Mouse (Mus musculus) left cerebral cortex, adult 2 months (tissue): Measurements from ENCODE around the gene Gm20708. TPM values are rescaled to one million over a fixed set of nuclear protein-coding genes. Genes with fewer than 3 reads are reported as not detected.

Experiments
- DNase-seq, 2 experiments: peaks; one replicate each; pipeline ENCODE4 v3.0.0; 2021 to 2022; ENCODE audit warnings: low spot score in 2 of 2, mixed read lengths in 1 of 2; ENCODE audit errors: extremely low spot score in 1 of 2
- H3K27ac ChIP-seq: fragments of 200-600 bp; 2 replicates; pipeline ENCODE4 v1.8.1; 2022
- H3K4me3 ChIP-seq: fragments of 200-600 bp; 2 replicates; pipeline ENCODE4 v1.8.1; 2022
- CTCF ChIP-seq: fragments of 200-600 bp; IDR thresholded peaks from 2 replicates; pipeline ENCODE4 v1.8.1; 2022; ENCODE audit warnings: antibody characterized with exemption, mild to moderate bottlenecking, moderate library complexity
- intact Hi-C: fragments of 180-260 bp; cut with DNase I; formaldehyde crosslinking; loops from one replicate; pipeline ENCODE4 v1.15.1; 2025
- total RNA-seq, 2 experiments: library from RNA; stranded (reverse); gene quantifications; 2 replicates each; pipeline ENCODE4 v1.2.3; 2021

Gene Gm20708
- total RNA-seq, 2 experiments from 2014 or later: 2.3 to 4.6 TPM

DNA sequence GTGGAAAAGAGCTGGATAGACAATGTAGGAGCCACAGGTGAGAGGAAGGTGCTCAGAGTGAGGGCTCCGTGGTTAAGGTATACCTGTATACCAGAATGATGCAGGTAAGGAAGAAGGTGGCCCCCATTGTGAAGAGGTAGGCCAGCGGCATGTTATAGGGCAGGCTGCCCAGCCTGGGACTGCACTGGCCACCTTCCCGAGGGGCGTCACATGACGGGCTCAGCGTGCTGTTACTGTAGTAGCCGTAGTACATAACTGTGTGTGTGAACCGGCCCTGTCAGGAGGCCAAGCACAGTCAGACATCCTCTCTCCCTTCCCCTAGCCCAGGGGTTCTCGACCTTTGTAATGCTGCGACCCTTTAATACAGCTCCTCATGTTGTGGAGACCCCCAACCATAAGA lies 34.5 kb upstream of the Gm20708 start:
- Histone ChIP-seq H3K27ac (no peak overlapping the region), H3K4me3 (no peak overlapping the region)
- no peak for TF ChIP-seq CTCF
- intact Hi-C loops: no loop called here
- no peak for DNase-seq

DNA sequence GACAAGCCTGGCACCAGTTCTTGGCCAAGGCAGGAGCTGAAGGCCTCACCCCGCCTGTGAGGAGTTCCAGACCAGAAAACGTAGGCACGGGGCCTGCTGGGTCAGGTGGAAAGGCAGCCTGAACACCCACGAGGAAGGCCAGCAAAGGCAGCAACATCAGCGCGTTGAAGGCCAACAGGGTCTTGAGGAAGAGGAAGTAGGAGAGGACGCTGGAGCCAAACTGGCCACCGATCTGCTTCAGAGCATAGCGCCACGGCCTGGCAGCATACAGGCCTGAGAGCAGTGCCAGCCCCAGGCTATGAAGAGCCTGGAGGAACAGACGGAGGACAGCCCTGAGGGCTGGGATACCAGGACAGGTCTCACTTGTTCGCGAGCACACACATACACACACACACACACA lies 33.9 kb upstream of the Gm20708 start:
- TF ChIP-seq CTCF: no peak
- Histone ChIP-seq H3K27ac (no peak overlapping the region), H3K4me3 (no peak overlapping the region)
- DNase-seq: no peak
- intact Hi-C loops: no loop called here

- no peak for DNase-seq
- Histone ChIP-seq H3K4me3 (no peak overlapping the region), H3K27ac (no peak overlapping the region)
- intact Hi-C loops: no loop called here
- no peak for TF ChIP-seq CTCF
These were observed 33.2 kb upstream of the Gm20708 start for GRCm38 (mm10) chr11:117776085-117776792.

- Histone ChIP-seq H3K4me3 (no peak overlapping the region), H3K27ac (no peak overlapping the region)
- no peak for DNase-seq
- no peak for TF ChIP-seq CTCF
- intact Hi-C loops: no loop called here
These were observed 32.4 kb upstream of the Gm20708 start for GRCm38 (mm10) chr11:117777111-117777510.

GRCm38 (mm10) chr11:117778031-117778430 lies 31.4 kb upstream of the Gm20708 start:
- no peak for DNase-seq
- intact Hi-C loops: no loop called here

DNA sequence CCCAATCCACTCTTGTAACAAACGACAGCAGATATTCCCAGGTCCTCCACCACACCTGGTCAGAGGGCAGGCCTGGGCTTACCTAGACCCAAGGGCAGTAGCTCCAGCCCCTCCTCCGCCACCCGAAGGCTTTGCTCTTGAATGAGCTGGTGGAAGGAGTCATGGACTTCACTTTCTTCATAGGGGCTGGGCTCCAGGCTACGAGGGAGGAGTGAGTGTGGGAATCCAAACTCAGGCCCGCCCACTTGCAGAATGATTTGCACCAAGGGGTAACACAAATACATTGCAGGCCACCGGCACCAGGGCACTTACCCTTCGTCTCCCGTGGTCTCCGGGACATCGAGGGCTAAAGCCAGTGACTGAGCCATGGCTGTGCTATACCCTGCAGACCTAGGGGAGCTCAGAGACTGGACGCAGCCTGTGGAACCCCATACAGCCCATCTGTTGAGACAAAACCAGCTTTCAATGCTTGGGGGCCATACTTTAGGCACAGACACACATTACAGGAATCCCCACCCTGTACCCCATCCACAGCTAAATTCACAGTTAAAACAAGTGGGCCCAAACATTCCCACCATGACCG lies 30.5 kb upstream of the Gm20708 start:
- intact Hi-C loops: no loop called here
- Histone ChIP-seq H3K4me3 (no peak overlapping the region), H3K27ac (peak overlapping the region; percentile 85)
- DNase-seq: no peak
- no peak for TF ChIP-seq CTCF

More at GRCm38 (mm10) chr11:117778031-117778430, 31.4 kb upstream of the Gm20708 start:
- no peak overlapping the region for H3K27ac ChIP-seq
- no peak overlapping the region for H3K4me3 ChIP-seq
- TF ChIP-seq CTCF: no peak

- no peak for TF ChIP-seq CTCF
- DNase-seq: no peak
- intact Hi-C loops: no loop called here
These were observed 29.9 kb upstream of the Gm20708 start for GRCm38 (mm10) chr11:117779434-117780198.

DNA sequence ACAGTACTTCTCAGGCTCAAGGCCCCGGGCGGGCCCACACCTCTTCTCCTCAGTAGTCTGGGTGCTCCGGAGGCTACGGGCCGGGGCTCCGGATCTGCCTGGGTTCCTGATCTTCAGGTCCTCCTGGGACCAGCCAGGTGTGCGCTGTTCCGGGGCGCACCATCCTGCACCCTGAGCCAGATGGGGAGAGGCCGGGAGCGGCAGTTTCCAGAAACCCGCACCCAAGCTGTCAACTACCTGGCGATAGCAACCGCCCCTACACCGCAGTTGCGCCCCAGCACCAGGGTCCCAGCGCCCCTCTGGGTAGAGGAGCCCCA lies 29.3 kb upstream of the Gm20708 start:
- no peak for TF ChIP-seq CTCF
- intact Hi-C loops: no loop called here
- no peak for DNase-seq
- Histone ChIP-seq H3K4me3 (peak overlapping the region; percentile 44), H3K27ac (peak overlapping the region; percentile 85)

More at GRCm38 (mm10) chr11:117779434-117780198, 29.9 kb upstream of the Gm20708 start:
- H3K4me3 ChIP-seq: peak overlapping the region; percentile 44
- H3K27ac ChIP-seq: peak overlapping the region; percentile 85

- Histone ChIP-seq H3K4me3 (peak overlapping the region; percentile 44), H3K27ac (peak overlapping the region; percentile 85)
- intact Hi-C loops: no loop called here
- no peak for DNase-seq
- no peak; the same call in 1 of the 2 replicates for TF ChIP-seq CTCF
These were observed 28.8 kb upstream of the Gm20708 start for GRCm38 (mm10) chr11:117780582-117781111.

DNA sequence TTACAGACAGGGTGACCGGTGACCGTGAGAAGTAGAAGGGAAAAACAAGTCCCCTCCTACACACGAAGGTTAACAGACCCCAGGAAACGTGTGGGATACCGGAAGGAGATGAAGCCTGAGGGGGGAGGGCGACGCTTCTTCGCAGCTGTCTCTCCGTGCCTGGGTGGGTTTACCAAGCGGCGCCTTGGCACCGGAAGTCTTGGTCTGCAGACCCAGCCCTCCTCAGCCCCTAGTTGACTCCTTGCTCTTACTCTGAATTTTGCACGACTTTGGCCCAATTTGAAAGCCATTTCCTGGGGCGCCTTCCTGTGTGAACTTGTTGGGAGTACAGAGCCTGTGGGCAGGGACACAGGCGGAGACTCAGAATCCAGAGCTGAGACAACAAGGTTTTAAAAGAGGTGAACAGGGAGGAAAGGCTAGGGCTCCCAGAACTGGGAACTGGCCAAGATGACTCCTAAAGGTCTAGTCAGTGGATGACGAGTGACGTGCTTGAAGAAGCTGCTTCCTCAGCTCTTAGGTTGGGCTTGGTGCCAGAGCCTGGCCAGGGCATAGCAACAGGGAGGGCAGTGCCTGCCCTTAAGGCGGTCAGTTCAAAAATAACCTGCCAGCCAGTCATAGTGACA lies 28.2 kb upstream of the Gm20708 start:
- no peak for DNase-seq
- Histone ChIP-seq H3K4me3 (no peak overlapping the region), H3K27ac (no peak overlapping the region; the same call in 1 of the 2 replicates)
- TF ChIP-seq CTCF: no peak
- intact Hi-C loops: no loop called here

DNA sequence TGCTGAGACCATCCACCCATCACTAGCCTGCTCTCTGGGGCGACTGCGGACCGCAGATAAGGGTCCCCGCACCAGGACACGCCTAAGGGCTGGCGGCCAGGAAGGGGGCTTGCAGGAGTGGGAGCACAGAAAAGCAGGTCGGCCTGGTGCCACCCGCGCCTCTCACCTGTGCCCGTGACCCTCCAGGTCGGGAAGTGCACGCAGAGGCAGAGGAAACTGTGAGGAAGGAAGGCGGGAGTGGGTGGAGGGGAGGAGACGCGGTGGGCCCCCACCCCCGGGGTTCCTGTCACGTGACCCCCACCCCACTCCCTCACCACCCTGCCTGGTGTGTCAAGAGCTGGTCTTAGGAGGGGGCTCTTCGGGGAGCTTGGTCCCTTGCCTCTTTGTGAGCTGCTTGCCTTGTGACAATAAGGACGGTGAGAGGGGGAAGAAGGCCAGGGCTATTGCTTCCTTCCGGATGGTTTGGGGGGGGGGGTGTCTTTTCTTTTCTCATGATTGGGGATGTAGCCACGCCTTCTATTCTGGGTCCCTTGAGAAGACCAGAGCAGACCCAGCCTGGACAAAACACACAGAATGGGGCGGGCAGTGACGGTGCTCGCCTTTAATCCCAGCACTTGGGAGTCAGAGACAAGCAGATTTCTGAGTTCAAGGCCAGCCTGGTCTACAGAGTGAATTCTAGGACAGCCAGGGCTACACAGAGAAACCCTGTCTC lies 27.3 kb upstream of the Gm20708 start, which contains the start of the genes Tmc8 and Tmc6:
Gene Tmc8 (plus strand): TSS at position 84 of the 712 bp plus-strand sequence.
Gene Tmc6 (minus strand): TSS at position 206 of the 712 bp plus-strand sequence.
- peak within 1 kb of the TSS; percentile 21; the same call in 1 of the 2 replicates for H3K27ac ChIP-seq
- TF ChIP-seq CTCF: no peak
- H3K4me3 ChIP-seq: peak within 1 kb of the TSS; percentile 20
- intact Hi-C loops: no loop called here
- DNase-seq: no peak
